Mouse (Mus musculus): ENCODE data around the gene Rps10. TPM values are rescaled to one million over a fixed set of nuclear protein-coding genes. Genes with fewer than 3 reads are reported as not detected.
A peak's percentile ranks its signal among the peaks of the same experiment; 100 is the strongest.

The Rps10 gene
- 1,015 and 1,308 TPM in 2 replicates for polyA plus RNA-seq (2012; rRNA removed)

GRCm38 (mm10) chr17:27636132-27637020, at the start of gene Rps10:
TSS of gene Rps10 (minus strand) at chr17:27636669.
- H3K4me1 ChIP-seq (ENCODE audit: control insufficient read depth, insufficient read depth, insufficient read length, low read length) = peaks cover 9% of the 10 kb centered on the region; the same call in 1 of the 2 replicates

DNA sequence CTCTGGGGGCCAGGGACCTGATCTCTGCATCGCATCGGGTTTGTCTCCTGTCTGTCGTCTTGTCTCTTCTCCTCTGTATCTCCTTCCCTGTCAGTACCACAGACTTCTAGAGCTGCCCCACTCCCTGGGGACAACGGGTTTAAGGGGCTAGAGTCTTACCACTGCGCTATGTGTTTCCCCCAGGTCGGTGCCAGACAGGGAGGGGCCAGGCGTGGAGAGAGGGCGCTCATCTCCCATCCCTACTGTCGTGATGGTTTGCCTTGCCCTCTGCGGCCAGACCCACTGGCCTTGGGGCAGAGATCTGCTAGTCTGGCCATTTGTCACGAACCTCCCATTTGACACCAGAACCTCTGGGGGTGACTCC, 49.1 kb upstream of the Rps10 start:
- Histone ChIP-seq H3K36me3 (ENCODE audit: control insufficient read depth, insufficient read depth, low read length) (no peaks in the 10 kb centered on the region), H3K27me3 (ENCODE audit: control insufficient read depth, insufficient read depth, low read length) (peaks cover 29% of the 10 kb centered on the region), H3K27ac (ENCODE audit: insufficient read depth, low read depth, low read length) (no peak overlapping the region), H3K4me1 (ENCODE audit: control insufficient read depth, insufficient read depth, insufficient read length, low read length) (peaks cover 7% of the 10 kb centered on the region; the same call in 1 of the 2 replicates), H3K4me3 (ENCODE audit: low read depth, low read length) (peak overlapping the region; percentile 29; the same call in 1 of the 2 replicates)
- TF ChIP-seq CTCF (IDR thresholded peaks at IDR 0.05; ENCODE audit: extremely low read depth, insufficient read length, insufficient replicate concordance, low read depth, low read length) (no peak), POLR2A (IDR thresholded peaks at IDR 0.05; ENCODE audit: low read depth, low read length) (no peak)
- WGBS = 4% methylated on average over 11 of the region's 11 CpGs

More at GRCm38 (mm10) chr17:27636132-27637020, at the start of gene Rps10:
- Histone ChIP-seq H3K4me3 (ENCODE audit: low read depth, low read length) (peak within 1 kb of the TSS; percentile 81), H3K36me3 (ENCODE audit: control insufficient read depth, insufficient read depth, low read length) (peaks cover 24% of the 10 kb centered on the region), H3K27ac (ENCODE audit: insufficient read depth, low read depth, low read length) (no peak within 1 kb of the TSS; the same call in 1 of the 2 replicates), H3K27me3 (ENCODE audit: control insufficient read depth, insufficient read depth, low read length) (no peaks in the 10 kb centered on the region)
- WGBS = 58% methylated on average over 18 of the region's 18 CpGs
- TF ChIP-seq CTCF (IDR thresholded peaks at IDR 0.05; ENCODE audit: extremely low read depth, insufficient read length, insufficient replicate concordance, low read depth, low read length) (no peak), POLR2A (IDR thresholded peaks at IDR 0.05; ENCODE audit: low read depth, low read length) (no peak)

- Histone ChIP-seq H3K36me3 (ENCODE audit: control insufficient read depth, insufficient read depth, low read length) (no peaks in the 10 kb centered on the region), H3K4me3 (ENCODE audit: low read depth, low read length) (peak overlapping the region; percentile 29; the same call in 1 of the 2 replicates), H3K27ac (ENCODE audit: insufficient read depth, low read depth, low read length) (no peak overlapping the region), H3K4me1 (ENCODE audit: control insufficient read depth, insufficient read depth, insufficient read length, low read length) (peaks cover 7% of the 10 kb centered on the region; the same call in 1 of the 2 replicates), H3K27me3 (ENCODE audit: control insufficient read depth, insufficient read depth, low read length) (peaks cover 29% of the 10 kb centered on the region)
- no peak for TF ChIP-seq POLR2A (IDR thresholded peaks at IDR 0.05; ENCODE audit: low read depth, low read length)
- TF ChIP-seq CTCF (IDR thresholded peaks at IDR 0.05; ENCODE audit: extremely low read depth, insufficient read length, insufficient replicate concordance, low read depth, low read length) = no peak
- 1% methylated on average over 53 of the region's 53 CpGs for WGBS
Measured at GRCm38 (mm10) chr17:27684886-27685549, 48.5 kb upstream of the Rps10 start.

GRCm38 (mm10) chr17:27678924-27679813, 42.7 kb upstream of the Rps10 start:
- peaks cover 4% of the 10 kb centered on the region; the same call in 1 of the 2 replicates for H3K27me3 ChIP-seq (ENCODE audit: control insufficient read depth, insufficient read depth, low read length)
- TF ChIP-seq POLR2A (IDR thresholded peaks at IDR 0.05; ENCODE audit: low read depth, low read length) = no peak
- WGBS = 35% methylated on average over 11 of the region's 11 CpGs
- no peak overlapping the region for H3K4me3 ChIP-seq (ENCODE audit: low read depth, low read length)
- no peaks in the 10 kb centered on the region for H3K36me3 ChIP-seq (ENCODE audit: control insufficient read depth, insufficient read depth, low read length)
- H3K4me1 ChIP-seq (ENCODE audit: control insufficient read depth, insufficient read depth, insufficient read length, low read length) = no peaks in the 10 kb centered on the region
- H3K27ac ChIP-seq (ENCODE audit: insufficient read depth, low read depth, low read length) = no peak overlapping the region

DNA sequence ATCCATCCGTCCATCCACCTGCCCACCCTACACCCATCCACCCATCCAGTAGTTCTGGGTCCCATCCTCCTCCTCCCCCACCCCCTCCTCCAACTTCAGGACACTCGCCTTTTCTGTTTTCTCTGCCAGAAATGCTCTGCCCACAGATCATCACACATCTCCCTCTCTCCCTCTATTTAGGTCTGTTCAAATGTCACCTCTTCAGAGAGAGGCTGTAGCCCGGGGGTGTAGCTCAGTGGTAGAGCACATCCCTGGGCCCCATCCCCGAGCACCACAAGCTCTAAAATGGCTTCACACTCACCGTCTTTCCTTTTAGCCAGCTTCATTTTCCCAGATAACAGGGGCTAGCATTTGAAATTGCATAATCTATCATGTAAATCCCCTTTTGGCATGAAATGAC, 41.3 kb upstream of the Rps10 start:
- no peak overlapping the region for H3K4me3 ChIP-seq (ENCODE audit: low read depth, low read length)
- H3K27me3 ChIP-seq (ENCODE audit: control insufficient read depth, insufficient read depth, low read length) = no peaks in the 10 kb centered on the region
- H3K4me1 ChIP-seq (ENCODE audit: control insufficient read depth, insufficient read depth, insufficient read length, low read length) = no peaks in the 10 kb centered on the region
- TF ChIP-seq POLR2A (IDR thresholded peaks at IDR 0.05; ENCODE audit: low read depth, low read length) (no peak), CTCF (IDR thresholded peaks at IDR 0.05; ENCODE audit: extremely low read depth, insufficient read length, insufficient replicate concordance, low read depth, low read length) (no peak)
- H3K27ac ChIP-seq (ENCODE audit: insufficient read depth, low read depth, low read length) = no peak overlapping the region
- H3K36me3 ChIP-seq (ENCODE audit: control insufficient read depth, insufficient read depth, low read length) = no peaks in the 10 kb centered on the region
- WGBS = 74% methylated on average over 5 of the region's 5 CpGs

GRCm38 (mm10) chr17:27676270-27676669, 39.8 kb upstream of the Rps10 start:
- TF ChIP-seq POLR2A (IDR thresholded peaks at IDR 0.05; ENCODE audit: low read depth, low read length) (no peak), CTCF (IDR thresholded peaks at IDR 0.05; ENCODE audit: extremely low read depth, insufficient read length, insufficient replicate concordance, low read depth, low read length) (no peak)
- H3K27ac ChIP-seq (ENCODE audit: insufficient read depth, low read depth, low read length) = no peak overlapping the region
- H3K4me3 ChIP-seq (ENCODE audit: low read depth, low read length) = no peak overlapping the region
- H3K4me1 ChIP-seq (ENCODE audit: control insufficient read depth, insufficient read depth, insufficient read length, low read length) = no peaks in the 10 kb centered on the region
- 65% methylated on average over 7 of the region's 7 CpGs for WGBS
- no peaks in the 10 kb centered on the region for H3K36me3 ChIP-seq (ENCODE audit: control insufficient read depth, insufficient read depth, low read length)
- H3K27me3 ChIP-seq (ENCODE audit: control insufficient read depth, insufficient read depth, low read length) = no peaks in the 10 kb centered on the region

All from small intestine, adult 2 months (tissue).